Mouse (Mus musculus): Measurements from ENCODE around the gene Gm21739. TPM values are rescaled to one million over a fixed set of nuclear protein-coding genes. Genes with fewer than 3 reads are reported as not detected.
"Not testable (repeated sequence)": the region's sequence is repeated elsewhere in the genome, so short reads cannot be mapped to it uniquely, and the experiment has no call there.

The Gm21739 gene
- not detected in 2 replicates for polyA plus RNA-seq (2011; ENCODE audit: insufficient read depth, insufficient read length, low replicate concordance, missing spikeins)

DNA sequence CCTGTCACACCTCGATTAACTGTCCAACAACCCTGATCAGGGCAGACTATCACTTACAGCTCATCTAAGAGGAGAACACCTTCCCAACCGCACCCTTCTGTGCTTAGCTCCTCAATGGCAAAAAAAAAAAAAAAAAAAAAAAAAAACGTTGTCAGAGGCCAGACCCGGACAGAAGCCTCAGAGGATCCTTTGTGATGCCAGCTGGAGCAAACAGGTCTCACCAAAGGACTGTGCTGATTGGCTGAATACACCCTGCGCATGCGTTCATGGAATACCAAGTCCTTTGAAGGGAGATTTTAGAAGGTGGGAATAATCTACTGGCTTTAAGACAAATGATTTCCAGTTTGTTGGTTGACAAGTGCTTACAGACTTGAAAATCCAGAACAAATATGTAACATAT lies at the start of gene Gm21739:
Gene Gm21739, minus strand, starts transcription at position 101 of the 400 bp plus-strand sequence.
- not testable (repeated sequence) for H3K4me3 ChIP-seq (replicated peaks; ENCODE audit: control insufficient read depth, low read depth, low read length); H3K4me1 ChIP-seq (ENCODE audit: control insufficient read depth, insufficient read depth, low read length); H3K27ac ChIP-seq (ENCODE audit: control insufficient read depth, insufficient read depth, low read depth, low read length, poor library complexity)
- WGBS, result no CpG with 5 or more reads among the region's 6 CpGs
